Mouse (Mus musculus) urinary bladder, postnatal 36 days (tissue): ENCODE measurements around the gene Sfxn2.

Experiments
- DNase-seq, 2 experiments: peaks; one replicate each; pipeline ENCODE4 v3.0.0; 2022; ENCODE audit warnings: low spot score in 2 of 2, mixed read lengths in 1 of 2

Gene Sfxn2

GRCm38 (mm10) chr19:46599375-46600256 is 26.5 kb downstream of the Sfxn2 start:
- DNase-seq, result peak; percentile 35 to 46

DNA sequence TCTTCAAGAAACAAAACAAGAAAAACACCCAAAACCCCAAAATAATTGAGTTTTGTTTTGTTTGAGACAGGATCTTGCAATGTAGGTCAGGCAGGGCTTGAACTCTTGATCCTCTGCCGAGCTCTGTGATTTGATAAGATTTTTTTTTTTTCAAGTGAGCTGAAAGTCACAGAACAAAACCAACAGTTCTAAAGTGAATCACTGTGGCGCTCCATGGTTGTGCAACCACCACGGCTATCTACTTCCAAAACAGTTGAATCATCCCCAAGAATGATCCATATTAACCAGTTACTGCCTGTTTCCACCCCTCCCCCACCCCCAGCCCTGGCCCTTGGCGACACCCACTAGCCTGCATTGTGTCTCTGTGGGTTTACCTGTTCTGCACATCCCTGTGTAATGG is 27.2 kb downstream of the Sfxn2 start:
- DNase-seq, result peak; percentile 24 to 54

DNA sequence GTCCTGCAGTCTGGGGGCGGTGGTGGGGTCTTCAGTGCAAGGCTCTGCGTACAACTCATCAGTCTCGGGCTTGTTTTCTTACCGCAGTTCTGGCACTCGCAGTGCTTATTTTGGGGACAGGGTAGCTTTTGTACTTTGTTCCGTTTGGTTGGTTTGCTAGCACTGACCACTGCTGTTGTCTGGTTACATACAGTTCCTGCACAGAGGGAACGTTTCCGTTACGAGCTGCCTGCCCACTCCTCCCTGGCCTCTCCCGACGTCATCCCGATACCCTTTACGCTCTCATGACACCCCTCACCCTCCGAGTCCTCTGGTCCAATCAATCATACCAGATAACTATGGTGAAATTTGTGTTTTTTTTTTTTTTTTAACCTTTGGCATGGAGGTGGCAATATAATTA is 28.3 kb downstream of the Sfxn2 start:
- no peak for DNase-seq

DNA sequence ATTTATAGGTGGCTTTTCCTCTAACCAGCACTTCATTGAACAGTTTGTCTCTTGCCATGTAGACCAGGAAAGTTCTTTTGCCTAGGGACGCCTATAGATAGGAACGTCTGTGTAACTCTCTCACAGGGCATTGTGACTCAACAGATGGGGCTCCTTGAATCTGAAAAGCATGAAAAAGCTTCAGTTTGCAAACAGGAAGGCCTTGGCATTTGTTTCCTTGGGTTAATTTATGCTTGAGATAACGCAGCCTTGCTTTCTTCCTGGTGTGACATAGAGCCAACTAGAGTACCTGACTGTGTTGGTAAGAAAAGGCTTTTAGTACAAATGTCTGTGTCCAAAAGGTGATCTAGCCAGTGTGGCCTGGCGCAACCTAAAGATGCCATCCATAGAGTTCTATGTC is 29.2 kb downstream of the Sfxn2 start:
- DNase-seq, result no peak

DNA sequence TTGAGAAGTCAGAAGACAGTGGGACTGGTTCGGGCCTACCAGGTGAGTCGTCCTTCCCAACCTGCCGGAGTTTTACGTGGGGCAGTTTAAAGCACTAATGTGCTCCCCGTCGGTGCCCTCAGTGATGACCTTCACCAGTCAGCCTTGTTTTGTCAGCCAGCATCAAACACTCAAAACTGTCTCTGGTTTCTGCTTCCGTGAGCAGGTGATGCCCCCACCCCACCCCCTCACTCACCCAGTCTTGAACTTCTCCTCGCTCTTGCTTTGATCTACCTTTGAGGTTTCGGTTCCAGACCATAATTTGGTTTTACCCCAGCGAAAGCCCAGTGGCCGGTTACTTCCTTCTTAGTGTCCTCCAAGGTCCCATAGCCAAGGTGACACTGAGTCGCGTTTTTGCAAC is 33.6 kb downstream of the Sfxn2 start:
- DNase-seq, result no peak

GRCm38 (mm10) chr19:46607424-46607823 is 34.3 kb downstream of the Sfxn2 start:
- no peak for DNase-seq

- DNase-seq, result no peak
Observed at GRCm38 (mm10) chr19:46608158-46608557, 35.0 kb downstream of the Sfxn2 start.

DNA sequence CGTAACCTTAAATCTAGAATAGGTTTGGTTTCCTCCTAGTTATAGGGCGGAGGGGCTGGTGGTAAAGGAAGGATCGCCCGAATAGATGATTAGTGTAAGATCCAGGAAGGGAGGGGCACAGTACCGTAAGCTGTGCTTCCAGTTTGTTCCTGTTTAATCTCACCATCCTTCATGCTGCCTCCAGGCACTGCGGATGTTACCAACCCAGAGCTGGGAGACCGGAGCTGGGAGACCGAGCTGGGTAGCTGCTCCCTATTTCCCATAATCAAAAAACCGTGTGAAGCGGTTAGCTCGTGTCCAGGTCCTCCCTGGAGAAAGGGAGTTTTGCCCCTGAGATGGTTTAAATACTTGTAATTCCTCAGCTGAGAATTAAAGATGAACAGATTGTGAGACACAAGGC is 43.2 kb downstream of the Sfxn2 start:
- no peak for DNase-seq

- no peak for DNase-seq
Observed at GRCm38 (mm10) chr19:46617361-46617760, 44.2 kb downstream of the Sfxn2 start.

GRCm38 (mm10) chr19:46618322-46618721 is 45.2 kb downstream of the Sfxn2 start:
- DNase-seq, result no peak

- DNase-seq, result peak in 1 of 2 experiments; percentile 52
Observed at GRCm38 (mm10) chr19:46619001-46619400, 45.8 kb downstream of the Sfxn2 start.

DNA sequence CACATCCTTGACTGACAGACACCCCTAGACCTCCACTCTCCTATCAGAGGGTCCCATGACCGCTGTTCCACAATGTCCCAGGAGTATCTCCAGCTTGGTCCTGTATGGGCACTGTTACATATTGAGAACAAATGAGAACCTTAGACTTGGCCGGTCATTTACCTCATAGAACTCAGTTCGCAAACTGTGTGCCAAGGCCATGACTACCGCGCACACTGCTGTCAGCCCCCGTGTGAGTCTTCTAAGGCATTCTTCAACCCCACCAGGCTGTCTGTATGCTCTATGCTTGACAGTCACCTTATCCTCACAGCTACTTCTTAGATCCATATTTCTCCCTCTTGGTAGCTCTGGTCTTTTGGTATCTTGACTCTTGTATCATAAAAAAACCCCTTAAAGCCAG is 46.4 kb downstream of the Sfxn2 start:
- no peak for DNase-seq

DNA sequence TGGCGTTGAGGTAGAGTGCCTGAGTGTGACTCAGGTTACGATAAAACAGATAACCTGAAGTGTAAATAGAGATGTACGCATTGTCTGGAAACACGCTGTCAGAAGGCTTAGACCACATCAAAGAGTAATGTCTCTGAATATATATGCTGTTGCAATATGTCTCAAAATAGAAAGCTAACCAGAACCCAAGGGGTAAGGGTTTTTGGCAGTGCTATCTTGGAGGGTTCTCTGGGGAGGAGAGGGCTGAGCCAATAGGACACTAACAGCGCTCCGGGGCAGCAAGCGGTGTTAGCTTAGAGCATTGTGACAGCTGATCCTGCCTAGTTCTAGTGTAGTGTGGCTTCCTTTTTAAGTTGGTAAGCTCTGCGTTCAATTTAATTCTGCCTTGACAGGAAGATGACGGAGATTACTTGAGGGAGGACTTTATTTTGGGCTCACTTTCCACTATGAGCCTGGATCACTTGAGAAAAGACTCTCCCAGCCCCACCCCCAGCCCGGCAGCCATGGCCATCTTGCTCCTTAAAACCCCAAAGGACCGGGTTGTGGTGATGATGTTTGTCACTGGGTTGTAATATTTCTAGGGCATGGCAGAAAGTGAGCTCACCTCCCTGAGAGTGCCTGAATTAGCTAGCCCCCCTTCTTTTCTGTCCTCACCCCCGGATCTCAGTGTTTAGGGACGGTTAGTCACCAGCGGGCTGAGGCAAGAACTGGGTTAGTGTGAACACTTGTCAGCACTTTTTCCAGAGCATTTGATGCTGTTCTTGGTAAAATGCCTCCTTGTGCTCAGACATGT is 47.0 kb downstream of the Sfxn2 start:
- no peak for DNase-seq

- DNase-seq, result no peak
Observed at GRCm38 (mm10) chr19:46621236-46622183, 48.3 kb downstream of the Sfxn2 start.

DNA sequence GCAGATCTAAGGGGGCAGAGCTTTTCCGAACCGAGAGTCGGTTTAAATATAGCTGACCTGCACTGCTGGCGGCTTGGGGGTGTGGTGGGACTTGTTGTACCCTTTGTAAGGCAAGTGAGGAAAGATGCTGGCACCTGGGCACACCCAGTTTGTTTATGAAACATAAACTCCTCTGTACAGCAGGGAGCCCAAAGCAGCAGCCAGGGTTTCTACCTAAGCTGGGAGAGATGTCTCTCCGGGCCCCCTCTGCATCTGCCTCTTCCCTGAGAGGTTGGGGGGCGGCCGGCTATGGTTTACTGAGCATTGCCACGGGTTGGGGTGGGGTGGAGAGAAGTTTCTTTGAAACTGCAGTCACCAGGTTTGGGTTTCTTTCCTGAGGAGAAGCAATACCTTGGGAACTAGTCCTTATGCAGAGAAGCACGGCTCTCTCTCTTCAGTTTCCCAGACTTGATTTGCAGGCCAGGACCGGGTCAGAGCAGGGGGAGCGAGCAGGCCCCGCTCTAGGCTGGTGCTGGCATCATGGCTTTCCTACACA is 49.6 kb downstream of the Sfxn2 start:
- DNase-seq, result no peak

- DNase-seq, result no peak
Observed at GRCm38 (mm10) chr19:46623194-46623667, 50.1 kb downstream of the Sfxn2 start.

GRCm38 (mm10) chr19:46623790-46624772 is 50.9 kb downstream of the Sfxn2 start:
- no peak for DNase-seq

GRCm38 (mm10) chr19:46625015-46625414 is 51.9 kb downstream of the Sfxn2 start:
- no peak for DNase-seq

- DNase-seq, result no peak
Observed at GRCm38 (mm10) chr19:46625519-46625918, 52.4 kb downstream of the Sfxn2 start.

DNA sequence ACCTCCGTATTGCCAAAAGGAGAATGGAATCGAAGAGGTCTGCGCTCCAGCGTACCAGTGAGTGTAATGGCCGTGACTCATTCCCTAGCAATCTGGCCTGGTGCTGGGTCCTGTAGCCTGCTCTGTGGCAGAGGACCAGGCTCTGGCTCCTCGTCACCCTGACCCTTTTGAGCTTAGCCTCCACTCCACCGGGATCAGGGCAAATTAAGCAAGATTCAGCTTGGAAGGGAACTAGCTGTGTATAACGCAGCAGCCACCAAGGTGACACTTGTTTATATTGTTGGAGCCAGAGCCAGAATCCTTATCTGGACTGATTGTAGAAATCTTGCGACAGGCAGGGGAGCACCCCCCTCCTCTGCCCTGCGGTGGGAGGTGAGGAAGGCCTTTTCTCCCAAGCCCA is 55.2 kb downstream of the Sfxn2 start:
- DNase-seq, result peak in 1 of 2 experiments; percentile 53
